Mouse (Mus musculus) MEL-GATA-1-ER (cell line): ENCODE data around the gene Nup155.
A peak's percentile ranks its signal among the peaks of the same experiment; 100 is the strongest.

Experiments used
- DNase-seq: peaks from one replicate; pipeline ENCODE4 v3.0.0-alpha.2; 2012; ENCODE audit warnings: low read depth; ENCODE audit errors: extremely low read depth

The Nup155 gene

GRCm38 (mm10) chr15:8190435-8190834, 81.4 kb downstream of the Nup155 start:
- DNase-seq, result no peak

- DNase-seq, result peak; percentile 8
These were observed 91.2 kb downstream of the Nup155 start for GRCm38 (mm10) chr15:8200317-8200716.

- no peak for DNase-seq
These were observed 99.3 kb downstream of the Nup155 start for GRCm38 (mm10) chr15:8208362-8208761.
